Mouse (Mus musculus) spleen, adult 2 months (tissue): ENCODE measurements around the gene Syt16.

Source experiments
- CTCF ChIP-seq: fragments of 200-500 bp; IDR thresholded peaks from 2 replicates; pipeline ENCODE4 v1.5.1; 2011; ENCODE audit warnings: mild to moderate bottlenecking, inconsistent platforms; ENCODE audit not compliant: insufficient read depth, insufficient read length, insufficient replicate concordance; ENCODE audit errors: extremely low read depth
- POLR2A ChIP-seq: fragments of 200-500 bp; IDR thresholded peaks from 2 replicates; pipeline ENCODE4 v1.6.1; 2011; ENCODE audit warnings: low read depth, low read length, inconsistent platforms

- TF ChIP-seq CTCF (no peak), POLR2A (no peak)
These were observed at the start of gene Syt16 for GRCm38 (mm10) chr12:73997297-73998127.
